Mouse (Mus musculus) liver, adult 2 months (tissue): ENCODE data around the gene Camkk1. TPM values are rescaled to one million over a fixed set of nuclear protein-coding genes. Genes with fewer than 3 reads are reported as not detected.

Source experiments
- DNase-seq: peaks from one replicate; pipeline ENCODE4 v3.0.0-alpha.2; 2011; ENCODE audit warnings: low read depth, low spot score; ENCODE audit errors: extremely low read depth
- H3K27ac ChIP-seq: fragments of 200-500 bp; replicated peaks from 2 replicates; pipeline ENCODE4 v1.5.1; 2012; ENCODE audit warnings: low read depth, mild to moderate bottlenecking, control low read depth, inconsistent platforms, low read length; ENCODE audit not compliant: insufficient read depth
- H3K27me3 ChIP-seq: fragments of 200-500 bp; 2 replicates; pipeline ENCODE4 v1.6.1; 2012; ENCODE audit warnings: mild to moderate bottlenecking, moderate library complexity, low read length, inconsistent platforms; ENCODE audit not compliant: control insufficient read depth, insufficient read depth
- H3K36me3 ChIP-seq: fragments of 200-500 bp; 2 replicates; pipeline ENCODE4 v1.6.1; 2012; ENCODE audit warnings: low read length, inconsistent platforms; ENCODE audit not compliant: control insufficient read depth, insufficient read depth
- H3K4me1 ChIP-seq: fragments of 200-500 bp; 2 replicates; pipeline ENCODE4 v1.6.1; 2011; ENCODE audit warnings: low read length; ENCODE audit not compliant: control insufficient read depth, insufficient read depth
- H3K4me3 ChIP-seq: fragments of 200-500 bp; 2 replicates; pipeline ENCODE4 v1.5.1; 2011; ENCODE audit warnings: low read depth, mild to moderate bottlenecking, control low read depth, low read length, moderate library complexity; ENCODE audit not compliant: insufficient read depth
- H3K79me2 ChIP-seq: fragments of 200-500 bp; 2 replicates; pipeline ENCODE4 v1.6.1; 2012; ENCODE audit warnings: inconsistent platforms, mild to moderate bottlenecking, low read length, moderate library complexity; ENCODE audit not compliant: control insufficient read depth, insufficient read depth
- H3K9ac ChIP-seq: fragments of 200-500 bp; 2 replicates; pipeline ENCODE4 v1.6.1; 2012; ENCODE audit warnings: low read depth, mild to moderate bottlenecking, control low read depth, inconsistent platforms, low read length
- CTCF ChIP-seq: fragments of 200-500 bp; IDR thresholded peaks from 2 replicates; pipeline ENCODE4 v1.5.1; 2011; ENCODE audit warnings: low read depth, low read length, control low read depth
- POLR2A ChIP-seq: fragments of 200-500 bp; IDR thresholded peaks from 2 replicates; pipeline ENCODE4 v1.6.1; 2011; ENCODE audit warnings: low read length, control low read depth; ENCODE audit not compliant: insufficient read depth; ENCODE audit errors: extremely low read depth
- WGBS: fragments of 180-500 bp; shearing (Covaris S2); methylation state at CpG from one replicate; pipeline ENCODE4 v1.1.7; 2018; 5-methylcytosine and 5-hydroxymethylcytosine counted together
- polyA plus RNA-seq: library from polyadenylated mRNA; depleted of rRNA; stranded (reverse); fragments of >200 nt; gene quantifications from 2 replicates; pipeline ENCODE4 v1.2.3, GENCODE M21; 2012; rRNA removed
- total RNA-seq: library from RNA; depleted of rRNA; stranded (reverse); fragments of >200 nt; gene quantifications from 2 replicates; pipeline ENCODE4 v1.2.3, GENCODE M21; 2014; rRNA removed

Gene Camkk1
- total and polyA plus RNA-seq, 2 experiments: 0.12 to 0.28 TPM

DNA sequence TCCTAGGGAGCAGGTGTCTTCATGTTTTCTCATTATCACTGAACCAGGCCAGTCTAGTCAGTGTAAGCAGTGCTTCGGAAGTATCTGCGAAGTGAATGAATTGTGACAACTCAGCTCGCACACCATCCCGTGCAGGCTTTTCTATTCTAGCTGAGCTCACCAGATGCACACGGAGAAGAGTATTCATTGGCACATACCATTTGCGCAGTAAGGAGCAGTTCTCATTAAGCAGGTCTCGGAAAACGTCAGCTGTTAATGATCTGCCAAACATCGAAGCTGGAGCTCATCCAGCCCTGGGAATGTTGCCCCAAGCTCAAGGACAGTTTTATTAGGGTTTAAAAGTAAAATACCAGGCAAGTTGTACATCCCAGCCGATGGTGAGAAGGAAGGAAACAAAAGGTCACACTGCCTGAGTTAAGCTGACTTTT, 66.0 kb downstream of the Camkk1 start:
- peak; percentile 89 for DNase-seq
- Histone ChIP-seq H3K27ac (no peak overlapping the region), H3K9ac (no peak overlapping the region)

GRCm38 (mm10) chr11:73085391-73085790, 66.6 kb downstream of the Camkk1 start:
- no peak for TF ChIP-seq CTCF
- TF ChIP-seq POLR2A: no peak
- peak; percentile 41 for DNase-seq
- H3K4me3 ChIP-seq: no peak overlapping the region
- H3K36me3 ChIP-seq: peaks cover 3% of the 10 kb centered on the region; the same call in 1 of the 2 replicates
- H3K27me3 ChIP-seq: no peaks in the 10 kb centered on the region
- peaks cover 15% of the 10 kb centered on the region for H3K4me1 ChIP-seq
- 25% methylated on average over 7 of the region's 7 CpGs for WGBS
- H3K9ac ChIP-seq: no peak overlapping the region
- no peaks in the 10 kb centered on the region for H3K79me2 ChIP-seq
- peak overlapping the region; percentile 19 for H3K27ac ChIP-seq

More for the DNA sequence above, 66.0 kb downstream of the Camkk1 start:
- no peaks in the 10 kb centered on the region for H3K27me3 ChIP-seq
- peaks cover 3% of the 10 kb centered on the region; the same call in 1 of the 2 replicates for H3K36me3 ChIP-seq
- H3K4me1 ChIP-seq: peaks cover 15% of the 10 kb centered on the region
- no peak overlapping the region for H3K4me3 ChIP-seq
- WGBS: 11% methylated on average over 10 of the region's 10 CpGs
- H3K79me2 ChIP-seq: no peaks in the 10 kb centered on the region
- TF ChIP-seq CTCF: no peak
- TF ChIP-seq POLR2A: no peak

GRCm38 (mm10) chr11:73087700-73088480, 69.1 kb downstream of the Camkk1 start:
- no peak overlapping the region for H3K4me3 ChIP-seq
- H3K4me1 ChIP-seq: peaks cover 15% of the 10 kb centered on the region
- no peaks in the 10 kb centered on the region for H3K36me3 ChIP-seq
- no peak overlapping the region for H3K9ac ChIP-seq
- no peaks in the 10 kb centered on the region for H3K79me2 ChIP-seq
- no peak overlapping the region for H3K27ac ChIP-seq
- 82% methylated on average over 6 of the region's 6 CpGs for WGBS
- DNase-seq: no peak
- TF ChIP-seq POLR2A: no peak
- no peak for TF ChIP-seq CTCF
- H3K27me3 ChIP-seq: no peaks in the 10 kb centered on the region

GRCm38 (mm10) chr11:73090283-73090682, 71.5 kb downstream of the Camkk1 start, which contains the start of gene Itgae:
Gene Itgae, plus strand, starts transcription at chr11:73090583.
- Histone ChIP-seq H3K27ac (no peak within 1 kb of the TSS), H3K79me2 (no peaks in the 10 kb centered on the region), H3K36me3 (no peaks in the 10 kb centered on the region), H3K9ac (no peak within 1 kb of the TSS), H3K4me3 (no peak within 1 kb of the TSS), H3K4me1 (peaks cover 3% of the 10 kb centered on the region; the same call in 1 of the 2 replicates), H3K27me3 (no peaks in the 10 kb centered on the region)
- no peak for DNase-seq
- TF ChIP-seq POLR2A (no peak), CTCF (no peak)
- 90% methylated on average over 4 of the region's 4 CpGs for WGBS

- 88% methylated on average over 2 of the region's 2 CpGs for WGBS
- no peaks in the 10 kb centered on the region for H3K79me2 ChIP-seq
Measured at GRCm38 (mm10) chr11:73090826-73091225, 72.0 kb downstream of the Camkk1 start.

More at GRCm38 (mm10) chr11:73090826-73091225, 72.0 kb downstream of the Camkk1 start:
- Histone ChIP-seq H3K27ac (no peak overlapping the region), H3K4me1 (no peaks in the 10 kb centered on the region; the same call in 1 of the 2 replicates), H3K27me3 (no peaks in the 10 kb centered on the region), H3K9ac (no peak overlapping the region), H3K4me3 (no peak overlapping the region), H3K36me3 (no peaks in the 10 kb centered on the region)
- no peak for DNase-seq
- TF ChIP-seq CTCF (no peak), POLR2A (no peak)

Other genes starting within 250 kb of the Camkk1 start
- 9.7 and 11.1 TPM in 2 replicates for gene Cyb5d2, start 222.9 kb upstream of the Camkk1 start, total RNA-seq
- 9.8 and 12.4 TPM in 2 replicates for gene Cyb5d2, start 222.9 kb upstream of the Camkk1 start, polyA plus RNA-seq
- 13.6 and 17.7 TPM in 2 replicates for gene Zzef1, start 222.8 kb upstream of the Camkk1 start, total RNA-seq
- gene Zzef1, start 222.8 kb upstream of the Camkk1 start, polyA plus RNA-seq: 11.0 and 14.1 TPM in 2 replicates
- gene Atp2a3, start 57.8 kb upstream of the Camkk1 start, total RNA-seq: 0.46 and 1.3 TPM in 2 replicates
- 1.8 and 2.8 TPM in 2 replicates for gene Atp2a3, start 57.8 kb upstream of the Camkk1 start, polyA plus RNA-seq
- gene P2rx1, start 19.9 kb upstream of the Camkk1 start, total RNA-seq: 0.28 and 0.34 TPM in 2 replicates
- gene P2rx1, start 19.9 kb upstream of the Camkk1 start, polyA plus RNA-seq: 0.11 and 0.12 TPM in 2 replicates
- gene Ncbp3, start 28.8 kb downstream of the Camkk1 start, total RNA-seq: 3.7 and 3.8 TPM in 2 replicates
- gene Ncbp3, start 28.8 kb downstream of the Camkk1 start, polyA plus RNA-seq: 1.3 TPM in 2 replicates
- gene Itgae, start 71.6 kb downstream of the Camkk1 start, total RNA-seq: 0.18 and 0.27 TPM in 2 replicates
- gene Itgae, start 71.6 kb downstream of the Camkk1 start, polyA plus RNA-seq: 0.17 and 0.19 TPM in 2 replicates
- gene Haspin, start 119.3 kb downstream of the Camkk1 start, total RNA-seq: 0.55 and 0.60 TPM in 2 replicates
- gene Haspin, start 119.3 kb downstream of the Camkk1 start, polyA plus RNA-seq: 0.12 and 0.26 TPM in 2 replicates
- 0.09 TPM in 1 of 2 replicates, not detected in the other for gene P2rx5, start 141.4 kb downstream of the Camkk1 start, total RNA-seq
- gene P2rx5, start 141.4 kb downstream of the Camkk1 start, polyA plus RNA-seq: 0.06 TPM in 1 of 2 replicates, not detected in the other
- gene Emc6, start 158.0 kb downstream of the Camkk1 start, total RNA-seq: 80.9 and 90.9 TPM in 2 replicates
- 63.8 and 74.6 TPM in 2 replicates for gene Emc6, start 158.0 kb downstream of the Camkk1 start, polyA plus RNA-seq
- 11.5 and 13.2 TPM in 2 replicates for gene Tax1bp3, start 158.1 kb downstream of the Camkk1 start, total RNA-seq
- 16.6 and 19.4 TPM in 2 replicates for gene Tax1bp3, start 158.1 kb downstream of the Camkk1 start, polyA plus RNA-seq
- 11.5 and 15.6 TPM in 2 replicates for gene Ctns, start 180.0 kb downstream of the Camkk1 start, total RNA-seq
- gene Ctns, start 180.0 kb downstream of the Camkk1 start, polyA plus RNA-seq: 13.1 and 16.6 TPM in 2 replicates
- gene Shpk, start 180.5 kb downstream of the Camkk1 start, total RNA-seq: 38.3 and 38.6 TPM in 2 replicates
- gene Shpk, start 180.5 kb downstream of the Camkk1 start, polyA plus RNA-seq: 43.5 and 44.5 TPM in 2 replicates
- gene Trpv1, start 215.3 kb downstream of the Camkk1 start, total RNA-seq: 0.18 and 0.20 TPM in 2 replicates
- gene Trpv1, start 215.3 kb downstream of the Camkk1 start, polyA plus RNA-seq: 0.06 and 0.28 TPM in 2 replicates
- gene Trpv3, start 248.4 kb downstream of the Camkk1 start, total RNA-seq: under 0.01 TPM in 2 replicates
- 0.01 TPM in 2 replicates for gene Trpv3, start 248.4 kb downstream of the Camkk1 start, polyA plus RNA-seq